Mouse (Mus musculus): ENCODE data around the gene Fezf2. TPM values are rescaled to one million over a fixed set of nuclear protein-coding genes. Genes with fewer than 3 reads are reported as not detected.

Fezf2 gene
- total and polyA plus RNA-seq, 2 experiments from 2014 or later: 26.8 to 40.7 TPM

- no peak for DNase-seq
- H3K27me3 ChIP-seq (ENCODE audit: insufficient read depth, low read length): no peaks in the 10 kb centered on the region
- 52% methylated on average over 6 of the region's 6 CpGs for WGBS
These were observed 39.2 kb upstream of the Fezf2 start for GRCm38 (mm10) chr14:12387176-12387575.

DNA sequence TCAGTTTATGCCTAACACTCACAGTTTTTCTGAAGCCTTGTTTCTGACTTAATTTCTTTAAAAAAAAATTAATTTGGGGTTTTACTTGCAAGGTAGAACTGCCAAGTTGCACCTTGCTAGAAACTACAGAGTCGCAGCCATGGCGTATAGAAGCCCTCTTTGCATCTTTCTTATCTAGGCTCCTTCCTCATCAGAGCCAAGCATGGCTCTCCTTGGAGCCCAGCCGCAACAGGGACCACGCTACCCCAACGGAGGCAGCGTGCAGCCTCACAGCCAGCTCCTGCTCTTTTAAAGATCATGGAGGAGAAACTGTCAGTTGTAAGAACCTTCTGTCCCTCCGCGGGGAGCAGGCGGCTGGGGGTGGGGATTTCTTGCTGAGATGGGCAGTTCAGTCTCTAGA lies 29.9 kb upstream of the Fezf2 start:
- ATAC-seq (peak; percentile 62), DNase-seq (peak; percentile 57)
- Histone ChIP-seq H3K9me3 (ENCODE audit: low read length) (no peaks in the 10 kb centered on the region), H3K9ac (no peak overlapping the region), H3K4me2 (ENCODE audit: low read depth) (no peak overlapping the region), H3K4me1 (ENCODE audit: insufficient read depth) (peaks cover 4% of the 10 kb centered on the region; the same call in 1 of the 2 replicates), H3K27me3 (ENCODE audit: insufficient read depth, low read length) (no peaks in the 10 kb centered on the region), H3K4me3 (ENCODE audit: low read depth, low read length) (no peak overlapping the region), H3K36me3 (ENCODE audit: insufficient read depth) (no peaks in the 10 kb centered on the region), H3K27ac (ENCODE audit: low read depth, low read length) (no peak overlapping the region)
- WGBS: 32% methylated on average over 9 of the region's 9 CpGs
- TF ChIP-seq CTCF (IDR thresholded peaks at IDR 0.05; ENCODE audit: low read depth): no peak

More at GRCm38 (mm10) chr14:12387176-12387575, 39.2 kb upstream of the Fezf2 start:
- Histone ChIP-seq H3K9ac (no peak overlapping the region), H3K27ac (ENCODE audit: low read depth, low read length) (no peak overlapping the region), H3K9me3 (ENCODE audit: low read length) (no peaks in the 10 kb centered on the region), H3K4me2 (ENCODE audit: low read depth) (no peak overlapping the region), H3K4me3 (ENCODE audit: low read depth, low read length) (no peak overlapping the region), H3K4me1 (ENCODE audit: insufficient read depth) (peaks cover 25% of the 10 kb centered on the region), H3K36me3 (ENCODE audit: insufficient read depth) (0 out of 2 replicates have a peak, but pooled peaks cover 3% of the 10 kb centered on the region)
- no peak for TF ChIP-seq CTCF (IDR thresholded peaks at IDR 0.05; ENCODE audit: low read depth)
- no peak for ATAC-seq

GRCm38 (mm10) chr14:12377289-12377688 lies 29.3 kb upstream of the Fezf2 start:
- WGBS: 84% methylated on average over 2 of the region's 2 CpGs
- no peak for DNase-seq
- Histone ChIP-seq H3K9me3 (ENCODE audit: low read length) (no peaks in the 10 kb centered on the region), H3K4me3 (ENCODE audit: low read depth, low read length) (no peak overlapping the region), H3K27ac (ENCODE audit: low read depth, low read length) (no peak overlapping the region), H3K4me2 (ENCODE audit: low read depth) (no peak overlapping the region), H3K4me1 (ENCODE audit: insufficient read depth) (peaks cover 4% of the 10 kb centered on the region; the same call in 1 of the 2 replicates), H3K9ac (no peak overlapping the region), H3K36me3 (ENCODE audit: insufficient read depth) (no peaks in the 10 kb centered on the region), H3K27me3 (ENCODE audit: insufficient read depth, low read length) (no peaks in the 10 kb centered on the region)
- peak; percentile 79 for ATAC-seq
- TF ChIP-seq CTCF (IDR thresholded peaks at IDR 0.05; ENCODE audit: low read depth): no peak

DNA sequence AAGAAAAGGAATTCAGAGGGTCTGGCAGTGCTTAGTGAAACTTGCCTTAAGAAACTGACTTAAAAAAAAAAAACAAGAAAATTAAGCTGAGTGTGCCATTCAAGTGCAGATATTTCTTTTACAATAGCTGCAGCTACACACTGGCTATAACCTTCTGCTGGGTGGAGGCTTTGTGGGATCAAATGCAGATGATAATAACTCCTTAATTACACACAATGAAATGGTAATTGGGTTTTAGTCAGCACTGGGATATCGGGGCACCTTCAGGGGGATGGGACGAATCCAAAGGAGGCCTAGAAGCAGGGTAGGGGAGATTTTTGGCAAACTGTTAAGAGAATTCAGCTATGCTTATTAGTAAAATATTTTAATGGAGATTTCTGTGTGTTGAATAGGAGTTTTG lies 27.5 kb upstream of the Fezf2 start:
- Histone ChIP-seq H3K4me1 (ENCODE audit: insufficient read depth) (peaks cover 4% of the 10 kb centered on the region; the same call in 1 of the 2 replicates), H3K4me3 (ENCODE audit: low read depth, low read length) (no peak overlapping the region), H3K36me3 (ENCODE audit: insufficient read depth) (no peaks in the 10 kb centered on the region), H3K4me2 (ENCODE audit: low read depth) (no peak overlapping the region), H3K27ac (ENCODE audit: low read depth, low read length) (no peak overlapping the region), H3K9ac (no peak overlapping the region), H3K9me3 (ENCODE audit: low read length) (no peaks in the 10 kb centered on the region), H3K27me3 (ENCODE audit: insufficient read depth, low read length) (no peaks in the 10 kb centered on the region)
- DNase-seq (no peak), ATAC-seq (no peak)
- no peak for TF ChIP-seq CTCF (IDR thresholded peaks at IDR 0.05; ENCODE audit: low read depth)
- 19% methylated on average over 2 of the region's 2 CpGs for WGBS

- Histone ChIP-seq H3K27ac (ENCODE audit: low read depth, low read length) (0 out of 2 replicates have a peak overlapping the region, but pooled peaks have one; percentile 3), H3K4me2 (ENCODE audit: low read depth) (no peak overlapping the region), H3K27me3 (ENCODE audit: insufficient read depth, low read length) (peaks cover 45% of the 10 kb centered on the region), H3K4me1 (ENCODE audit: insufficient read depth) (no peaks in the 10 kb centered on the region), H3K9me3 (ENCODE audit: low read length) (no peaks in the 10 kb centered on the region), H3K36me3 (ENCODE audit: insufficient read depth) (no peaks in the 10 kb centered on the region), H3K9ac (no peak overlapping the region), H3K4me3 (ENCODE audit: low read depth, low read length) (no peak overlapping the region)
- no peak for TF ChIP-seq CTCF (IDR thresholded peaks at IDR 0.05; ENCODE audit: low read depth)
- WGBS: 40% methylated on average over 16 of the region's 16 CpGs
- DNase-seq: peak; percentile 36
- no peak for ATAC-seq
These were observed 2.4 kb upstream of the Fezf2 start for GRCm38 (mm10) chr14:12350271-12350916.

DNA sequence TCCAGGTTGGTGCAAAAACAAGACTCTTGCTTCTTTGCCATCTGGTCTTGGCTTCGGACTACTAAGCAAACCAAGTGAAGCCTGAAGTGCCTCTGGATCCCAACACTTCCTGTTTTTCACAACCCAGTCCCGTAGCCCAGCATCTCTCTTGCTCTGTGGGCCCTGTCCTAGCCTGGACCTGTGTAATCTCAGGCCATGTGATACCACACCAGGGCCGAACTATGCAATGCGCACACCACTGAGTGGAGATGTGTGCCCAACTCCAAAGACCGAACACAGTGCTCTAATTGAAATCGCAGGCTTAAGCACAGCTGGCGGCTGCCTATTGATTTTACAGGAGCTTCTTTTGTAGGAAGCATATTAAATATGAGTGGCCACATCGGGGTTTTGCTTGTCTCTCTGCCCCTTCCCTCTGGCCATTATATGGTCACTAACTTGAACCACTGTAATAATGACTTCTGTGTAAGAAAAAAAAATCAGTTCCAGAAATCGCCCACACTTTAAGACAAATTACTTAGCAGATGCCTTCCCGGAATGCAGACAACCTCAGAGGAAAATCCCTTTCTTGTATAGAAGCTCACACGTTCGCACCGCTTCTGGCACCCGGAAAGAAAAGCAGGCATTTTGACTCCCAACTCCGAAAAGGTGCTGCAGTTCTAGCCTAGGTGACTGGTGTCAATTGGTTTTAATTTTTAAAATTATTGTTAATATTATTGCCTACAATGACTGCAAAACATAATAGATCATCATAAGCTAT lies 1.5 kb upstream of the Fezf2 start:
- no peak for ATAC-seq
- TF ChIP-seq CTCF (IDR thresholded peaks at IDR 0.05; ENCODE audit: low read depth): no peak

More for the DNA sequence above, 1.5 kb upstream of the Fezf2 start:
- no peak overlapping the region for H3K9ac ChIP-seq
- no peaks in the 10 kb centered on the region for H3K36me3 ChIP-seq (ENCODE audit: insufficient read depth)
- H3K27me3 ChIP-seq (ENCODE audit: insufficient read depth, low read length): peaks cover 45% of the 10 kb centered on the region
- no peaks in the 10 kb centered on the region for H3K4me1 ChIP-seq (ENCODE audit: insufficient read depth)
- no peak overlapping the region for H3K27ac ChIP-seq (ENCODE audit: low read depth, low read length)
- WGBS: 36% methylated on average over 15 of the region's 15 CpGs
- no peak overlapping the region for H3K4me2 ChIP-seq (ENCODE audit: low read depth)
- no peak overlapping the region for H3K4me3 ChIP-seq (ENCODE audit: low read depth, low read length)
- peak; percentile 25 for DNase-seq
- no peaks in the 10 kb centered on the region for H3K9me3 ChIP-seq (ENCODE audit: low read length)
